Mouse (Mus musculus) cerebellum, adult 9-11 months (tissue): ENCODE data around the gene Ptp4a2.
"Not testable (repeated sequence)": the region's sequence is repeated elsewhere in the genome, so short reads cannot be mapped to it uniquely, and the experiment has no call there.

Experiments used
- DNase-seq: peaks from one replicate; pipeline ENCODE4 v3.0.0; 2022

The Ptp4a2 gene

GRCm38 (mm10) chr4:129853996-129854395 is 43.0 kb downstream of the Ptp4a2 start:
- DNase-seq = no peak

GRCm38 (mm10) chr4:129854615-129855014 is 43.6 kb downstream of the Ptp4a2 start:
- DNase-seq = no peak

DNA sequence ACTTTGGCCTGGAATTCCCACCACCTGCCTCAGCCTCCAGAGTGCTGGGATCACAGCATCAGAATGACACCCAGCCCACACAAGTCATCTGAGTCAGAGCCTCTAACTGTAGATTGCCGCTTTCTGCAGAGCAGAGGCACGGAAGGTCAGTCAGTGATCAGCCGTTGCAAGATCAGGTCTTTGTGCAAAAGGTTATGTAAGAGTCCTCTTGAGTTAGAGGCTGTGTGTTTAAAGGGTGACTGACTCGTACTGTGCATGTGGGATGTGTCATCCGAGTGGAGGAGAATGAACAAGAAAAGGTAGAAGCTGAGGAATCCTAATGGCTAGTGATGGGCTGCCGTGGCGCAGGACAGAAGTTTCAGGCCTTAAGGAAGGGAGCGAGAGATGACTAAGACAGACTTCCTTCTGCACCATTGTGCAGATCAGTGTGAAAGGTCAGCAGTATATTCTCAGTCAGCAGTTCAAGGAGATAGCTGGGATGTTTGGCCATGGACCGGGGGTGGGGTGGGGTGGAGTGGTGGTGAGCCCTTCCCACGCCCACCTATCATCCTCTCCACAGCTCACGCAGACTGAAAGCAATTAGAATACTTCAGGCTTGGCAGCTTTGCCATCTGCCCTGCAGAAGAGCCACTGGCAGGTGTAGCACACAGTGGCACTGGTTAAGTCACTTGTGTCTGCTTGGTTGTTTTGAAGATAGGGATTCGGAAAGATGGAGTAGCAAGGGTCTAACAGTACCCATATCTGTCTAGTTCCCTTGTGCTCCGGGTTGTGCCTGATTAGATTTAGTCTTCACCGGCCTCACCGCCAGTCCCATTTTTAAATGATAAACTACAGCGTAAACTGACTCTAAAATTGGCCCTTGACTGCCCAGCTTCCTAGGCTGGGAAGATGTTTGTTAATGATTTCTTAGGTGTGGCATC is 44.3 kb downstream of the Ptp4a2 start:
- DNase-seq = no peak

DNA sequence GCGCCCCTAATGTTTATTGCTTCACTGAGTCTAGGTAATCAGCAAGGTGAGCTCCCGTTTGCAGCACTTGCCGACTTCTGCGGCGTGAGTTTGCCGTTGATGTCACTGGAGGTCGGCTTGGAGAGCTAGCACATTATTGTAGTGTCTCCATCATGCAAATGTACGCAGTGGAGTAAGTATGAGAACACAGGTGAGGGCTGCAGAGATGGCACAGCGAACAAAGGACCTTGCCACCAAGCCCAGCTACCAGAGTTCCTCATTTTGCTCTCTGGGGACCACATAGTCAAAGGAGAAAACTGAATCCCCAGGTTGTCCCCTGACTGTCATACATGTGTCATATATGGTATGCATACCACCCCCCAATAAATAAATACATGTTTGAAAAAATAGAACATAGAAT is 49.4 kb downstream of the Ptp4a2 start:
- no peak for DNase-seq

DNA sequence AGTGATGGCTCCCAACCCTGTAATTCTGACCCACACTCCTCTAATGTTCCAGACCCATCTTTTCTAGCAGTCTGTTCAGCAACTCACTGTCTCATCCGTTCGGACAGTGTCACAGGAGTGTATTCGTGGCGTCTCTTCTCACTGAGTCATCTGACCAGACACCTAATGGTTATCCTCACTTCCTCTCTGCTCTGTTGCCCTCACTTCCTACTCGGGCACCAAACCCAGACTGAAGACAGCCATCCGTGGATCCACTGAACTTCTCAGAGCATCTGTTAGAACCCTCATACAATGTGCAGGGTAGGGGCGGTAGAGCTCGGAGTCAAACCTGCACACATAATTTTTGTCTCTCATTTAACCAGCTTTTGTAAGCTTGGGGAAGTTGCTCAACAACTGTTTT is 50.4 kb downstream of the Ptp4a2 start:
- no peak for DNase-seq

GRCm38 (mm10) chr4:129862357-129862756 is 51.3 kb downstream of the Ptp4a2 start:
- no peak for DNase-seq

- DNase-seq = not testable (repeated sequence)
These were observed 55.2 kb downstream of the Ptp4a2 start for GRCm38 (mm10) chr4:129866171-129866570.

GRCm38 (mm10) chr4:129868211-129868610 is 57.2 kb downstream of the Ptp4a2 start:
- DNase-seq = no peak

DNA sequence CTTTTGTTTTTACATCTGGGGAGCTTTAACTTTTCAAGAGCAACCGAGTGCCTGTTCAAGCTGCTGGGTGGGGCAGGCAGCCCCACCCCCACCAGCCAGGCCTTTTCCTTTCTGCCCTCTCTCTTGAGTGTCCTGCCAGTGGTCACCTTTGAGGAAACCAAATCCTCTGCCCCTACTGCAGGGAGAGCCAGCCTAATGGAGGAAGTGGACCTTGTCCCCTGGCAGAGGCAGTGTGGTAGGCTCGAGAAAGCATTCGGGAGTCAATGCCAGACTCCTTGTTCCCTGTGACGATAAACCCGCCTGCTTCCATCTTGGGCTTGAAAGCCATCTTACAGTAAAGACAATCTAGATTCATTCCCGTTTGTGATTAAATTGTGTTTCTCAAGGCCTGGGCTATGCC is 59.5 kb downstream of the Ptp4a2 start:
- DNase-seq = no peak

GRCm38 (mm10) chr4:129872376-129872922 is 61.4 kb downstream of the Ptp4a2 start:
- no peak for DNase-seq

DNA sequence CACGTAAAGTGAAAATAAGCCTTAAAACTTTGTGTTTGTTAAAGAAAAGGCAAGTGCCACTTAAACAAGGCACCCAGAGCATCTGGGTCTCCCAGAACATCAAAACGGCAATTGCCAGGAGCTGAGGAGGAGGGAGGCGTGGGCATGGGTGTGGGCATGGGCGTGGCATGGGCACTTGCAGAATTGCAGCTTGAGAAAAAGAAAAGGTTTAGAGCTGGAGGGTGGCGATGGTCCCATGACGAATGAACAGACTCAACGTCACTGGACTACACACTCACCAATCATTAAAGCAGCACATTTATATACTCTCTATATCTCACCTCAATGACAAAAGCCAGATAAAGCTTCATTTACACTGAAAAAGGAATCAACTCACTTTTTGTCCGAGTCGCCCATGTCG is 63.8 kb downstream of the Ptp4a2 start:
- no peak for DNase-seq

- DNase-seq = no peak
These were observed 64.4 kb downstream of the Ptp4a2 start for GRCm38 (mm10) chr4:129875406-129875805.

- DNase-seq = peak; percentile 59
These were observed 66.1 kb downstream of the Ptp4a2 start for GRCm38 (mm10) chr4:129876831-129877764.

GRCm38 (mm10) chr4:129877967-129878655 is 67.1 kb downstream of the Ptp4a2 start:
- no peak for DNase-seq

DNA sequence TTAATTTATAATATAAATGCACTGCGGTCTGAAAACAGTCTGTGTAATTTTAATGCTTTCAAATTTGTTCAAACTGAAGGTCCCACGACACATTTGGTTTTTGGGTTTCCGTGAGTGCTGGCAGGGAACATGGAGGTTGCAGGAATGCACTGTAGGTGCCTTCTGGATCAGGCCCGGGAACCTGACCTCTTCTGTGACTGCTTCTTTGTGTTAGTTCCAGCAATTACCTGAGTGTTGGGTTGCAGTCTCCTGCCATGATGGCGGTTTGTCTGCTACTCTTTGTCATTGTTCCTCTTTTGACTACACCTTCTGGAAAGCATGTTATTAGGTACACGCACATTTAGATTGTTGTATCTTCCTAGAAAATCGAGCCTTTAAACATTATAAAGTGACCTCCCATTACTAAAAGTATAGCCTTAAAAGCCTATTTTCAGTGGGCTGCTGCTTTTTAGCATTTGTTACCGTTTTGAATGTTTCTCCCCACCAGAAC is 67.7 kb downstream of the Ptp4a2 start:
- no peak for DNase-seq

- no peak for DNase-seq
These were observed 68.3 kb downstream of the Ptp4a2 start for GRCm38 (mm10) chr4:129879206-129879780.

DNA sequence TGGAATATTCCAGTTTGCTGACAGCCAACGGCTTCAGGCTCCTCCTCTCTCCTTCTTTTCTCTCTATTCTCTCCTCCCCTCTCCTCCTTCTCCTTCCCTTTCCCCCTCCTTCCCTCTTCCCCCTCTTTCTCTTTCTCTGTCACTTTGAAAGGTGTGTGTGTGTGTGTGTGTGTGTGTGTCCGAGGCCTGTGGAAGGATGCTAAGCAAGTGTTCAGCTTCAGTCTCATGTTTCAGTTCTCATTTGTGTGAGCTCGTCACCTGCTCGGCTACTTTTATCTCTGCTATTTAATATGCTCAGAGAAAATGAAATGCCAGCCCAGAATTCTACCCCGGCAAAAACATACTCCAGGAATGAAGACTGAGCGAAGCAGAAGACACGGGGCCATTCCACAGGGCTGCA is 69.6 kb downstream of the Ptp4a2 start:
- no peak for DNase-seq

DNA sequence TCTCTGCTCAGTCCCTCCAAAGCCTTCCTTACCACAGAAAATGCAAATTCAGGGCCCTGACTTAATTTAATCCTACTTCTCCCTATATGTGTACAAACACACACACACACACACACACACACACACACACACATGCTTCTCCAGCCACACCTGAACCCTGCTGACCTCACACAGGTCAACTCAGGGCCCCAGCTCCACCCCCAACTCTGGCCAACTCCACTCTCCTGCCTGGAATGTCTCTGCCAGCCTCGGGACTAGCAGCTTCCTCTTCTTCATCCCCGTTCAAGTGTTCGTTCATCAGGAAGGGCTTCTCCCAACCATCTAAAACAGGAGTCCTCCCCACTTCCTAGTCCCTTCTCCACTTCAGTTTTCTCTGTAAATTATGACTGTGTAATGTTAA is 70.6 kb downstream of the Ptp4a2 start:
- DNase-seq = no peak

GRCm38 (mm10) chr4:129882555-129883293 is 71.7 kb downstream of the Ptp4a2 start:
- DNase-seq = no peak

DNA sequence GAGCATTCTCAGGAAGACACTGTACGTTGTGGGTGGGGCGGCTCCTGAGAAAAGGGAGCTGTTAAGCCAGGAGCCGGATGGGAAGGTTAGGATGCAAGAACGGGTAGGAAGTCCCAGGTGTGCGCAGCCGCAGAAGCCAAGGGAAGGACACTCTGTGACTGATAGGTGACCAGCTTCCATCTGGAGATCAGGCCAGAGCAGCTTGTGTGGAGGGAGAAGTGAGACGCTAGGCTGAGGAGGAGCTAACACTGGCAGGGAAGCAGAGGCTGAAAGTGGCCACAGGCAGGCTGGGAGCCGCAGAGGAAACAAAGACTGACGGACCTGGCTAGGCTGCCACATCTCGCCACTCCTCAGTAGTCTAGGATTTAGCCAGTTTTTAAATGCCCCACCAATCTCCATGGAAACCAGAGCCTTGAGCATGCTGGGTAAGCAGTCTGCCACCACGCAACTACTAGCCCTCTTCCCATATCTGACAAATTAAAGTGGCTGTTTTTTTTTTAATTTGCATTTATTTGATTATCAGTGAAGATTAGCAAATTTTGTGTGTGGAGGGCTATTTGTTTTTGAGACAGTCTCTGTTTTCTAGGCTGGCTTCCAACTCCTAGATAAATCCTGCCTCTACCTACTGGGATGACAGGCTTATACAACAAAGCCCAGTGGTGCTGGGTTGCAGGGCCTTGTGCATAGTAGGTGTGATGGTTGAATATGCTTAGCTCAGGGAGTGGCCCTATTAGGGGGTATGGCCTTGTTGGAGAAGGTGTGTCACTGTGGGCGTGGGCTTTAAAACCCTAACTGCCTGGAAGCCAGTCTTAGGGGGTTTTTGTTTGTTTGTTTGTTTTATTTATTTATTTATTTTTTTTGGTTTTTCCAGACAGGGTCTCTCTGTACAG is 73.3 kb downstream of the Ptp4a2 start:
- DNase-seq = no peak
